Mouse (Mus musculus): ENCODE results near the gene Spink4. TPM values are rescaled to one million over a fixed set of nuclear protein-coding genes. Genes with fewer than 3 reads are reported as not detected.

The Spink4 gene
- polyA plus RNA-seq, 2 experiments: 0.58 to 1.3 TPM

DNA sequence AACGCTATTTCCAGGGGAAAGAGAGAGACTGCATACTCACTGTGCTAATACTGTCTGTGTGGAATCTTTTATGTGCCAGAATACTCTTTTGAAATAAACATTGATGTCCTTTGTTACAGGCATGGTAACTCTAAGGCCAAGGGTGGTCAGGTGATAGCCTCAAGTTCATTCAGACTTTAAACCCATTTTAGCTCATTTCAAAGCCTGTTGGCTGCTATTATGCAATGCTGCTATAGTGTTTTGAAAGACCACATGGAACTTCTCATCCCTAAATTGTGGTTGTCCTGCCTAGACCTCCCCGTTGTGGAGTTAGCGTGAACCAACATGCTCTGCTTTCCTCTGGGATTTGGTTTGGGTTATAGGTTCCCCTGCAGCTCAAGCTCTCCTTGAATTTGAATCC is 55.8 kb downstream of the Spink4 start:
- Histone ChIP-seq H3K9me3 (ENCODE audit: control insufficient read depth, low read length) (no peaks in the 10 kb centered on the region), H3K27ac (no peak overlapping the region), H3K27me3 (ENCODE audit: control insufficient read depth, insufficient read depth, low read length) (no peaks in the 10 kb centered on the region), H3K4me3 (ENCODE audit: insufficient read depth in 1 of 2, low read depth in 2 of 2, low read length in 2 of 2) (no peak overlapping the region), H3K36me3 (replicated peaks; ENCODE audit: control insufficient read depth, insufficient read depth, low read depth) (peaks cover 27% of the 10 kb centered on the region), H3K4me2 (ENCODE audit: low read depth) (no peak overlapping the region), H3K4me1 (replicated peaks; ENCODE audit: control insufficient read depth in 2 of 2, insufficient read depth in 2 of 2, low read length in 1 of 2) (peaks cover 13 to 23% of the 10 kb centered on the region in 2 experiments), H3K9ac (replicated peaks) (no peak overlapping the region)
- DNase-seq (ENCODE audit: low read depth in 3 of 3, low spot score in 3 of 3) (no peak), ATAC-seq (ENCODE audit: insufficient read depth) (no peak)
- TF ChIP-seq CTCF (IDR thresholded peaks at IDR 0.05; ENCODE audit: low read depth): no peak
- TF ChIP-seq EP300 (IDR thresholded peaks at IDR 0.05; ENCODE audit: low read depth): no peak
- WGBS (ENCODE audit: insufficient replicate concordance): 81% methylated on average over 3 of the region's 3 CpGs

DNA sequence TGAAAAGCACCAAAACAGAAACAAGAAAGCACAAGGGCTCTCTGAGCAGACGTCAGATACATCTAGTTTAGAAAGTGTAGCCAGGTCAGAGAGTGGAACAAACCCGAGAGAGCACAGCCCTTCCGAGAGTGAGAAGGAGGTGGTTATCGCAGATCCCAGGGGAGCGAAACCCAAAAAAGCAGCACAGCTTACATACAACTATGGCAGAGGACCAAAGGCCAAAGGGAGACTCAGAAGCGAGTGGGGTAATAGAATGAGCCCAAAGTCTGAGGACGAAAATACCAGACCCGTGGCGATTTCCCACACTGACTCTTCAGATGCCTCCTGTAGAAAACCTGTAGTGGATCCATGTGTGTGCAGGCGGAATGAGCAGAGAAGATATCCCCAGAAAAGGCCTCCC is 56.8 kb downstream of the Spink4 start:
- Histone ChIP-seq H3K27ac (no peak overlapping the region), H3K4me2 (ENCODE audit: low read depth) (no peak overlapping the region), H3K4me3 (ENCODE audit: insufficient read depth in 1 of 2, low read depth in 2 of 2, low read length in 2 of 2) (no peak overlapping the region), H3K4me1 (replicated peaks; ENCODE audit: control insufficient read depth in 2 of 2, insufficient read depth in 2 of 2, low read length in 1 of 2) (peaks cover 12 to 22% of the 10 kb centered on the region in 2 experiments), H3K9ac (replicated peaks) (no peak overlapping the region), H3K27me3 (ENCODE audit: control insufficient read depth, insufficient read depth, low read length) (no peaks in the 10 kb centered on the region), H3K9me3 (ENCODE audit: control insufficient read depth, low read length) (no peaks in the 10 kb centered on the region), H3K36me3 (replicated peaks; ENCODE audit: control insufficient read depth, insufficient read depth, low read depth) (peaks cover 27% of the 10 kb centered on the region)
- WGBS (ENCODE audit: insufficient replicate concordance): 86% methylated on average over 10 of the region's 10 CpGs
- TF ChIP-seq EP300 (IDR thresholded peaks at IDR 0.05; ENCODE audit: low read depth) (no peak), CTCF (IDR thresholded peaks at IDR 0.05; ENCODE audit: low read depth) (no peak)
- ATAC-seq (ENCODE audit: insufficient read depth) (no peak), DNase-seq (ENCODE audit: low read depth in 3 of 3, low spot score in 3 of 3) (no peak)

DNA sequence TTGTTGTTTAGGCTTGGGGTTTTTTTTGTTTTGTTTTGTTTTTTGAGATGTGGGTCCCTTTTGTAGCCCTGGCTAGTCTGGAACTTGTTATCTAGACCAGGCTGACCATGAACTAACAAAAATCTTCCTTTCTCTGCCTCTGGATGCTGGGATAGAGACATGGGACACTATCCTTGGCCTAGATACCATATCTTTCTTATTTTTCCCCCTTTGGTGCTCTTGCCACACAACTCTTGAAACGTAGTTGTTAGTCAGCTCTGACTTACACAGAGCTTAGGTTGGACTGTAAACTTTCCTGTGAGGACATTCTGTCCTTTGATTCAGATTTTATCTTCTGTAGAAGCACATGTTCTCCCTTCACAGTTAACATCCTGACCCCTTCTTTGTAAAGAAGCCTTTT is 59.6 kb downstream of the Spink4 start:
- peaks cover 35% of the 10 kb centered on the region for H3K36me3 ChIP-seq (replicated peaks; ENCODE audit: control insufficient read depth, insufficient read depth, low read depth)
- TF ChIP-seq EP300 (IDR thresholded peaks at IDR 0.05; ENCODE audit: low read depth) (no peak), CTCF (IDR thresholded peaks at IDR 0.05; ENCODE audit: low read depth) (no peak)
- H3K4me3 ChIP-seq (ENCODE audit: insufficient read depth in 1 of 2, low read depth in 2 of 2, low read length in 2 of 2): no peak overlapping the region
- WGBS (ENCODE audit: insufficient replicate concordance): 74% methylated on average over 1 of the region's 1 CpGs
- H3K4me2 ChIP-seq (ENCODE audit: low read depth): no peak overlapping the region
- H3K4me1 ChIP-seq (replicated peaks; ENCODE audit: control insufficient read depth in 2 of 2, insufficient read depth in 2 of 2, low read length in 1 of 2): peaks cover 0 to 2% of the 10 kb centered on the region in 2 experiments; a peak in 1 of 4 replicates
- H3K9me3 ChIP-seq (ENCODE audit: control insufficient read depth, low read length): no peaks in the 10 kb centered on the region
- DNase-seq (ENCODE audit: low read depth in 3 of 3, low spot score in 3 of 3) (no peak), ATAC-seq (ENCODE audit: insufficient read depth) (no peak)
- no peak overlapping the region for H3K27ac ChIP-seq
- no peak overlapping the region for H3K9ac ChIP-seq (replicated peaks)
- no peaks in the 10 kb centered on the region for H3K27me3 ChIP-seq (ENCODE audit: control insufficient read depth, insufficient read depth, low read length)

Other genes with a start within 250 kb of the Spink4 start
- 2.4 and 4.8 TPM in 2 replicates for gene Aptx, start 216.9 kb upstream of the Spink4 start, polyA plus RNA-seq (2012; rRNA removed)
- gene Aptx, start 216.9 kb upstream of the Spink4 start, polyA plus RNA-seq (2014; fragmentation: Nextera tagmentation; extraction: Ambion mirVana): 8.3 and 9.5 TPM in 2 replicates
- 13.8 and 30.3 TPM in 2 replicates for gene Dnaja1, start 197.9 kb upstream of the Spink4 start, polyA plus RNA-seq (2012; rRNA removed)
- gene Dnaja1, start 197.9 kb upstream of the Spink4 start, polyA plus RNA-seq (2014; fragmentation: Nextera tagmentation; extraction: Ambion mirVana): 128 and 130 TPM in 2 replicates
- gene Smu1, start 162.1 kb upstream of the Spink4 start, polyA plus RNA-seq (2012; rRNA removed): 25.3 and 37.3 TPM in 2 replicates
- gene Smu1, start 162.1 kb upstream of the Spink4 start, polyA plus RNA-seq (2014; fragmentation: Nextera tagmentation; extraction: Ambion mirVana): 73.2 and 78.6 TPM in 2 replicates
- 13.3 and 14.3 TPM in 2 replicates for gene B4galt1, start 66.0 kb upstream of the Spink4 start, polyA plus RNA-seq (2012; rRNA removed)
- 30.3 and 31.2 TPM in 2 replicates for gene B4galt1, start 66.0 kb upstream of the Spink4 start, polyA plus RNA-seq (2014; fragmentation: Nextera tagmentation; extraction: Ambion mirVana)
- gene Bag1, start 28.2 kb downstream of the Spink4 start, polyA plus RNA-seq (2012; rRNA removed): 21.6 and 59.8 TPM in 2 replicates
- 131 and 139 TPM in 2 replicates for gene Bag1, start 28.2 kb downstream of the Spink4 start, polyA plus RNA-seq (2014; fragmentation: Nextera tagmentation; extraction: Ambion mirVana)
- gene Chmp5, start 28.4 kb downstream of the Spink4 start, polyA plus RNA-seq (2012; rRNA removed): 12.6 and 24.5 TPM in 2 replicates
- gene Chmp5, start 28.4 kb downstream of the Spink4 start, polyA plus RNA-seq (2014; fragmentation: Nextera tagmentation; extraction: Ambion mirVana): 42.7 and 45.1 TPM in 2 replicates
- 16.7 and 22.1 TPM in 2 replicates for gene Nfx1, start 50.9 kb downstream of the Spink4 start, polyA plus RNA-seq (2012; rRNA removed)
- 27.1 and 27.2 TPM in 2 replicates for gene Nfx1, start 50.9 kb downstream of the Spink4 start, polyA plus RNA-seq (2014; fragmentation: Nextera tagmentation; extraction: Ambion mirVana)
- gene Aqp7, start 128.1 kb downstream of the Spink4 start, polyA plus RNA-seq (2012; rRNA removed): 1.1 and 1.4 TPM in 2 replicates
- 0.50 and 0.59 TPM in 2 replicates for gene Aqp7, start 128.1 kb downstream of the Spink4 start, polyA plus RNA-seq (2014; fragmentation: Nextera tagmentation; extraction: Ambion mirVana)
- 15.6 and 18.3 TPM in 2 replicates for gene Aqp3, start 178.1 kb downstream of the Spink4 start, polyA plus RNA-seq (2012; rRNA removed)
- 5.8 and 8.7 TPM in 2 replicates for gene Aqp3, start 178.1 kb downstream of the Spink4 start, polyA plus RNA-seq (2014; fragmentation: Nextera tagmentation; extraction: Ambion mirVana)
- gene Nol6, start 204.4 kb downstream of the Spink4 start, polyA plus RNA-seq (2012; rRNA removed): 9.4 and 9.5 TPM in 2 replicates
- gene Nol6, start 204.4 kb downstream of the Spink4 start, polyA plus RNA-seq (2014; fragmentation: Nextera tagmentation; extraction: Ambion mirVana): 8.5 and 10.2 TPM in 2 replicates
- gene Ube2r2, start 215.7 kb downstream of the Spink4 start, polyA plus RNA-seq (2012; rRNA removed): 14.7 and 44.4 TPM in 2 replicates
- gene Ube2r2, start 215.7 kb downstream of the Spink4 start, polyA plus RNA-seq (2014; fragmentation: Nextera tagmentation; extraction: Ambion mirVana): 31.9 and 38.4 TPM in 2 replicates